Mouse (Mus musculus) liver, embryonic 14.5 days (tissue): Measurements from ENCODE around the gene Cep78. TPM values are rescaled to one million over a fixed set of nuclear protein-coding genes. Genes with fewer than 3 reads are reported as not detected.
A peak's percentile ranks its signal among the peaks of the same experiment; 100 is the strongest.
"Not testable (repeated sequence)": the region's sequence is repeated elsewhere in the genome, so short reads cannot be mapped to it uniquely, and the experiment has no call there.

Source experiments
- ATAC-seq: fragments of 200-750 bp; cut with Nextera tagmentation; 2 replicates; pipeline ENCODE4 v1.8.0; 2017; ENCODE audit warnings: moderate number of reproducible peaks, mild to moderate bottlenecking, moderate library complexity; ENCODE audit not compliant: insufficient read depth
- DNase-seq, 3 experiments: peaks; one replicate each; pipeline ENCODE4 v3.0.0-alpha.2; 2012 to 2013; ENCODE audit warnings: low read depth in 3 of 3, low spot score in 3 of 3
- H3K27ac ChIP-seq: fragments of 300-500 bp; sonication (generic); 2 replicates; pipeline ENCODE4 v1.5.1; 2014; ENCODE audit warnings: moderate library complexity, mild to moderate bottlenecking, control low read depth, inconsistent platforms
- H3K27me3 ChIP-seq: fragments of 300-500 bp; sonication (generic); 2 replicates; pipeline ENCODE4 v1.6.1; 2014; ENCODE audit warnings: mild to moderate bottlenecking, low read length, moderate library complexity; ENCODE audit not compliant: control insufficient read depth, insufficient read depth
- H3K36me3 ChIP-seq: fragments of 300-500 bp; sonication (generic); replicated peaks from 2 replicates; pipeline ENCODE4 v1.6.1; 2014; ENCODE audit warnings: low read depth; ENCODE audit not compliant: control insufficient read depth, insufficient read depth
- H3K4me1 ChIP-seq, 2 experiments: fragments of 200-500 bp in 1 of 2; fragments of 300-500 bp in 1 of 2; sonication (generic) in 1 of 2; replicated peaks; 2 replicates each; pipeline ENCODE4 v1.6.1; 2012 to 2014; ENCODE audit warnings: antibody characterized with exemption in 1 of 2, inconsistent platforms in 1 of 2, low read length in 1 of 2; ENCODE audit not compliant: control insufficient read depth in 2 of 2, insufficient read depth in 2 of 2
- H3K4me2 ChIP-seq: fragments of 300-500 bp; sonication (generic); 2 replicates; pipeline ENCODE4 v1.6.1; 2014; ENCODE audit warnings: low read depth, mild to moderate bottlenecking, control low read depth, moderate library complexity
- H3K4me3 ChIP-seq, 2 experiments: fragments of 200-500 bp in 1 of 2; fragments of 300-500 bp in 1 of 2; sonication (generic) in 1 of 2; 2 replicates each; pipeline ENCODE4 v1.5.1; 2012 to 2014; ENCODE audit warnings: low read depth in 2 of 2, low read length in 2 of 2, mild to moderate bottlenecking in 2 of 2, control low read depth in 1 of 2, inconsistent platforms in 1 of 2, moderate library complexity in 1 of 2; ENCODE audit not compliant: insufficient read depth in 1 of 2
- H3K9ac ChIP-seq: fragments of 300-500 bp; sonication (generic); replicated peaks from 2 replicates; pipeline ENCODE4 v1.6.1; 2014; ENCODE audit warnings: mild to moderate bottlenecking, control low read depth, moderate library complexity
- H3K9me3 ChIP-seq: fragments of 300-500 bp; sonication (generic); 2 replicates; pipeline ENCODE4 v1.6.1; 2016; ENCODE audit warnings: low read length, mixed read lengths; ENCODE audit not compliant: control insufficient read depth
- CTCF ChIP-seq: IDR thresholded peaks from 2 replicates; pipeline ENCODE4 v1.5.1; 2016; ENCODE audit warnings: antibody characterized with exemption, low read depth, control low read depth
- EP300 ChIP-seq: IDR thresholded peaks from 2 replicates; pipeline ENCODE4 v1.6.1; 2016; ENCODE audit warnings: antibody characterized with exemption, low read depth
- WGBS: fragments of 180-500 bp; shearing (Covaris S2); extraction: QIAGEN DNeasy Blood & Tissue Kit; methylation state at CpG from one replicate; pipeline ENCODE4 v1.1.7; 2014; ENCODE audit not compliant: insufficient replicate concordance; 5-methylcytosine and 5-hydroxymethylcytosine counted together
- polyA plus RNA-seq, 2 experiments: library from polyadenylated mRNA; depleted of rRNA in 1 of 2; stranded (reverse) in 1 of 2; unstranded in 1 of 2; fragments of >200 nt; fragmentation: Nextera tagmentation in 1 of 2; extraction: Ambion mirVana in 1 of 2; gene quantifications; 2 replicates each; pipeline versions ENCODE4 v1.2.1 to v1.2.3; 2012 to 2014

The Cep78 gene
- polyA plus RNA-seq (2012; rRNA removed) (3.2 and 5.1 TPM in 2 replicates), polyA plus RNA-seq (2014; fragmentation: Nextera tagmentation; extraction: Ambion mirVana) (8.7 and 9.8 TPM in 2 replicates)

DNA sequence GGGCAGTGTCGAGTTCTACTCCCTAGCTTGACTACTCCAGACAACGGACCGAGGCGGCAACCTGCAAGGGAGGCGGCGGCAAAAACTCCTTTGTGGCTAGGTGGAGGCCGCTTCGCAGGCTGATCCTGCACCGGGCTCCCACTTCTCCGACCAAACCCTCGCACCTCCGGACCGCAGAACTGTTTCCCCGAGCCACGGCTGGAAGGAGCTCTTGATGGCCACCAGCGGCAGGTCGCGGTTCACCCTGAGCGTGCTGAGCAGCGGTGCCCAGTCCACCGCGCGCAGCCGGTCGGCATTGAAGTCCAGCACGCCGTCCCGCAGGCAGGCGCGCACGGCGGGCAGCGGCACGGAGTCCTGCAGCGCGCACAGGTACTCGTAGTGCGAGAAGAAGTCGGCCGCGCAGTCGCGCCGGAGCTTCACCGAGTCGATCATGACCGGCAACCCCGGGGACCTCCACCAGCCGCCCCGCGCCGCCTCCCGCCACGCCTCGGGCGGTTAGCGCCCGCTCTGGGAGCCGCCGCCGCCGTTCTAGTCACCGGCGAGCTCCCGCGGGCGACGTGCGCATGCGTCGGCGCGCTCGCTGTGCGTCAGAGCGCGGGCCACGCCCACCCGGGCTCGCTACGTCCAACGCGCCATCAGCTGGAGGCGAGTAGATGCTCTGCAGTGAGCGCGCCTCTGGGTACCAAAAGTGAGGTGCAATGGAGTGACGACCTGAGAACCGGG lies at the start of gene Cep78:
Cep78 (minus strand) TSS at position 541 of the 723 bp plus-strand sequence.
- peak; percentile 78 to 81 (median 80) for DNase-seq
- peak; percentile 94 for ATAC-seq
- peak within 1 kb of the TSS; percentile 36 for H3K27ac ChIP-seq
- WGBS, result under 1% methylated on average over 78 of the region's 88 CpGs
- H3K9me3 ChIP-seq, result no peaks in the 10 kb centered on the region
- H3K4me3 ChIP-seq, result peak within 1 kb of the TSS; percentile 80 to 86
- peaks cover 3 to 8% of the 10 kb centered on the region in 2 experiments; a peak in 3 of 4 replicates for H3K4me1 ChIP-seq
- no peak for TF ChIP-seq EP300
- peak; percentile 46 for TF ChIP-seq CTCF
- H3K27me3 ChIP-seq, result no peaks in the 10 kb centered on the region
- H3K9ac ChIP-seq, result peak within 1 kb of the TSS; percentile 79
- H3K36me3 ChIP-seq, result no peaks in the 10 kb centered on the region
- H3K4me2 ChIP-seq, result peak within 1 kb of the TSS; percentile 94

DNA sequence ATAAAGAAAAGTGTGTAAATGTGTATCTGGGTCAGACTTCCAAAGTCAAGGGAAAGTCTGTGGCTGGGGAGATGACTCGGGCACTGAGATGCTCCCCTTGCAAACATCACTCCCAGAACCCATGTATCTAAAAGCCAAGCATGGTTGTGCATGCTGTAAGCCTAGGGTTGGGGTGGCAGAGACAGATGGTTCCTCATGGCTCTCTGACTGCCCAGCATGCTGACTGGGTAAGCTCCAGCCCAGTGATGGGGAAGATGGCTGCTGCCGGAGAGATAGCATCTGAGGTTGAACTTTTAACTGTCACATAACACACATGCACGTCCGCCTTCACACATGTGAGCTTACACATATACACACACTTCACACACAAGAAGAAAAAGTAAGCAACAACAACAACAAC lies 46.5 kb upstream of the Cep78 start:
- Histone ChIP-seq H3K4me1 (peaks cover 0 to 2% of the 10 kb centered on the region in 2 experiments; a peak in 1 of 4 replicates), H3K27me3 (no peaks in the 10 kb centered on the region), H3K9ac (no peak overlapping the region), H3K36me3 (no peaks in the 10 kb centered on the region), H3K4me2 (no peak overlapping the region), H3K27ac (no peak overlapping the region), H3K4me3 (no peak overlapping the region), H3K9me3 (no peaks in the 10 kb centered on the region)
- DNase-seq (no peak), ATAC-seq (no peak)
- TF ChIP-seq EP300, result no peak
- no peak for TF ChIP-seq CTCF
- 62% methylated on average over 4 of the region's 4 CpGs for WGBS

DNA sequence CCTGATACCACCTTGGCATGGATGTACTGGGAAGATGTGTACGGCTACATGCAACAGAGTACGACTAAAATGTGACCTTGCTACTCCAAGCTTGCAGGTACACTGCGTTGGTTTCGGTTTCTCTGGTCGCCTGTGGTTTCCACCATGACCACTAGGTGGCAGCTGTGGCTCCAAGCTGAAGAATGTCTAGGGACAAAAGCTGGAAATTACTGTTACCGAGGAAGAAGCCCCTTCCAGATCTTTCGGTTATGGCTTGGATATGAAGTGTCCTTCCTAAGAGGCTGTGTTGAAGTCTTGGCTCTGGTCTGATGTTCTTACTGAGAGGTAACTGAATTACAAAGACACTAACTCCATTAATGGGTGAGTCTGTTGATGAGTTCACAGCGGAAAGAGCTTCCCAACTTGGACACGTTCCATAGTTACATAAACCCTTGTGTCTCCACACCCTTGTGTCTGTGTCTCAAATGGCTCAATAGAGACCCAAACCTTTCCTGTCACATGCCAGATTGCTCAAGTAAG lies 44.5 kb upstream of the Cep78 start:
- H3K36me3 ChIP-seq, H3K4me1 ChIP-seq, H3K9me3 ChIP-seq, H3K27me3 ChIP-seq, H3K27ac ChIP-seq: not testable (repeated sequence)
- TF ChIP-seq CTCF, result peak; percentile 67
- peak in 1 of 3 experiments; percentile 6 for DNase-seq
- peak overlapping the region; percentile 51 for H3K4me2 ChIP-seq
- peak overlapping the region; percentile 45 for H3K9ac ChIP-seq
- H3K4me3 ChIP-seq, result peak overlapping the region; percentile 57 to 69
- WGBS, result 21% methylated on average over 7 of the region's 9 CpGs
- peak; percentile 48; the same call in 1 of the 2 replicates for ATAC-seq

DNA sequence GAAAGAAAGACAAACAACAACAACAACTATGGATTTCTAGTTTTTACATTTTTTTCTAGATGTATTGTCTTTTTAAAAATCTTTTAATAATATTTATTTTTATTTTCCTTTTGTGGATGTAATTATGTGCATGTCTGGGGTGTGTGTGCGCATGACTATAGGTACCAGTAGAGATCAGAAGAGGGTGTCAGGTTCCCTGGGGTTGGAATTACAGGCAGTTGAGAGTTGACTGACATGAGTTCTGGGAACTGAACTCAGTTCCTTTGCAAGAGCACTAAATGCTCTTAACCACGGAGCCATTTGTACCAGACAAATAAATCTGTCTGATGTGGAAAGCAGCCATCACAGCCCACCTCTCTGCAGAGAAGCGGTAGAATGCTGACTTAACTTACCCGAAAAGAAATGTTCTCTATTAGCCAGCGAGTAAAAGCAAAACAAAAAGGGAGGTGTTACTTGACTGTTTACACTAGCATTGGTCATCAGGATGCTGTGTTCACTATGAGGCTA lies 44.0 kb upstream of the Cep78 start:
- Histone ChIP-seq H3K4me3 (peak overlapping the region; percentile 57 to 69), H3K9me3 (no peaks in the 10 kb centered on the region), H3K4me1 (peaks cover 0 to 2% of the 10 kb centered on the region in 2 experiments; a peak in 1 of 4 replicates), H3K36me3 (no peaks in the 10 kb centered on the region), H3K27ac (no peak overlapping the region), H3K9ac (peak overlapping the region; percentile 45), H3K27me3 (no peaks in the 10 kb centered on the region), H3K4me2 (peak overlapping the region; percentile 51)
- 30% methylated on average over 5 of the region's 5 CpGs for WGBS
- TF ChIP-seq CTCF (no peak), EP300 (no peak)
- ATAC-seq (no peak), DNase-seq (no peak)
